ENCODE assay signal across 22 mouse cellular contexts in the genomic region with DNA sequence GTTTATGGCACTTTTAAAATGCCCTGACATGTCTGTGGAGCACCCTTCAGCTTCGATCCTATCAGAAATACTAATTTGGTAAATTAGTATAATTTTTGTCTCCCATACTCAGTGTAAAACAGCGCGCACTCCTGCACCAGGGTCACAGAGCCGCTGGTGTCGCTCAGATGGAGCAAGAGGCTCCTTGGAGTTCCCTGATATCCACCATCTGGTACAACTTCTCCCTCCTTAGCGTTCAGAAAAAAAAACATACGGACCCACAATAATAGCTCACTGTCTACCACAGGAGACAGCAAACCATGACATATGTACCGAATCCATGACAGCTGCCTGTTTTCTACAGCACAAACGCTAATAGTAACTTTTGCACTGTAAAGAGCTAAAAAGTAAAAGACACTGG. TPM values are rescaled to one million over a fixed set of nuclear protein-coding genes. Genes with fewer than 3 reads are reported as not detected.
A peak's percentile ranks its signal among the peaks of the same experiment; 100 is the strongest.
DNase-seq lines count a peak whose midpoint lies in the region; ATAC-seq and TF ChIP-seq lines count a peak whose summit lies in the region.
"Had no signal": no experiment of that assay in that cellular context is flagged by ENCODE, and none has a peak within 500 bp of the region (broad histone marks: within the 10 kb centered on the region; RNA-seq: fewer than 3 reads in every experiment).

No protein-coding gene starts in this region.

- H3K9me3 ChIP-seq in forebrain, embryonic 11.5 days (ENCODE audit: control insufficient read depth, low read length) = peaks cover 3% of the 10 kb centered on the region; the same call in 1 of the 2 replicates
- H3K9me3 ChIP-seq in forebrain, embryonic 10.5 days = peaks cover 4% of the 10 kb centered on the region; the same call in 1 of the 2 replicates
- H3K9me3 ChIP-seq in lung, embryonic 14.5 days (ENCODE audit: low read depth, low read length) = no peaks in the 10 kb centered on the region
- H3K9me3 ChIP-seq in CH12.LX (replicated peaks; ENCODE audit: low read length) = peaks cover 3% of the 10 kb centered on the region
- no peaks in the 10 kb centered on the region for H3K9me3 ChIP-seq in forebrain, embryonic 14.5 days (replicated peaks; ENCODE audit: control insufficient read depth, low read length)
- H3K9me3 ChIP-seq: embryonic facial prominence, embryonic 15.5 days; heart, embryonic 12.5 days; limb, embryonic 12.5 days; stomach, embryonic 15.5 days had no signal

- TF ChIP-seq CTCF in lung, embryonic 14.5 days (IDR thresholded peaks at IDR 0.05; ENCODE audit: low read depth) = no peak
- no peak for TF ChIP-seq CTCF in CH12.LX (conservative IDR thresholded peaks at IDR 0.05 in 1 of 2, IDR thresholded peaks at IDR 0.05 in 1 of 2; ENCODE audit: low read depth in 2 of 2, low read length in 2 of 2)

- in situ Hi-C loops in CH12.LX (cut with MboI; ENCODE audit: low pct_ligation_motif_present, low pct_unique_long_range_greater_than_20kb, low sequenced_read_pairs) = loop anchor here (25.0 kb wide), 1 partner anchor 418 kb away; no protein-coding TSS in a partner anchor

- no peak for TF ChIP-seq POLR2A in CH12.LX (IDR thresholded peaks at IDR 0.05; ENCODE audit: low read depth, low read length)

- dilution Hi-C loops in CH12.LX (cut with MboI; ENCODE audit: extremely low pct_ligation_motif_present, extremely low pct_unique_long_range_greater_than_20kb, low sequenced_read_pairs) = no loop called here

- no peak overlapping the region for H3K9ac ChIP-seq in forebrain, embryonic 11.5 days (ENCODE audit: low read length)
- H3K9ac ChIP-seq in lung, embryonic 14.5 days = no peak overlapping the region
- no peak overlapping the region for H3K9ac ChIP-seq in CH12.LX (ENCODE audit: insufficient read depth, low read depth)
- no peak overlapping the region for H3K9ac ChIP-seq in forebrain, embryonic 14.5 days (ENCODE audit: low read length)
- H3K9ac ChIP-seq: embryonic facial prominence, embryonic 15.5 days; heart, embryonic 12.5 days; hindbrain, embryonic 14.5 days; limb, embryonic 12.5 days; midbrain, embryonic 12.5 days; stomach, embryonic 15.5 days had no signal

- no peaks in the 10 kb centered on the region for H3K79me2 ChIP-seq in CH12.LX (replicated peaks; ENCODE audit: control insufficient read depth, extremely low read depth, insufficient read depth, poor library complexity, severe bottlenecking)

- ATAC-seq in forebrain, embryonic 11.5 days (replicated peaks; ENCODE audit: low FRiP score) = 0 out of 2 replicates have a peak, but pooled peaks have one; percentile 13
- peak; percentile 44; the same call in 1 of the 2 replicates for ATAC-seq in lung, embryonic 14.5 days (ENCODE audit: insufficient read depth)
- no peak for ATAC-seq in forebrain, embryonic 14.5 days

- no peak for TF ChIP-seq RAD21 in CH12.LX (IDR thresholded peaks at IDR 0.05; ENCODE audit: low read depth, low read length)

- no peak for DNase-seq in forebrain, embryonic 11.5 days (ENCODE audit: low spot score)
- DNase-seq in forebrain, embryonic 10.5 days (ENCODE audit: extremely low spot score, low spot score) = no peak
- no peak for DNase-seq in lung, embryonic 14.5 days
- DNase-seq in lung, postnatal 36 days = no peak
- no peak for DNase-seq in CH12.LX (ENCODE audit: extremely low read depth)
- DNase-seq in forebrain, embryonic 14.5 days (ENCODE audit: low spot score) = peak; percentile 13
- DNase-seq in urinary bladder, adult 2 months (ENCODE audit: low spot score) = no peak
- no peak for DNase-seq in testis, postnatal 14 days (ENCODE audit: low spot score)

- no peak overlapping the region for H3K4me3 ChIP-seq in forebrain, embryonic 11.5 days (ENCODE audit: low read depth, low read length)
- H3K4me3 ChIP-seq in forebrain, embryonic 10.5 days = no peak overlapping the region
- no peak overlapping the region for H3K4me3 ChIP-seq in lung, embryonic 14.5 days (ENCODE audit: low read depth, low read length)
- no peak overlapping the region for H3K4me3 ChIP-seq in CH12.LX (replicated peaks in 1 of 3; ENCODE audit: low read depth in 2 of 3, low read length in 2 of 3, poor library complexity in 1 of 3)
- no peak overlapping the region for H3K4me3 ChIP-seq in forebrain, embryonic 14.5 days (ENCODE audit: low read depth, low read length)
- H3K4me3 ChIP-seq: embryonic facial prominence, embryonic 10.5 days; embryonic facial prominence, embryonic 15.5 days; gastrocnemius, adult 2 months; heart, adult 2 months; heart, embryonic 12.5 days; limb, embryonic 12.5 days; megakaryocyte, embryonic 14.5 days; midbrain, embryonic 12.5 days; stomach, embryonic 15.5 days had no signal

- no peaks in the 10 kb centered on the region for H3K27me3 ChIP-seq in forebrain, embryonic 11.5 days (ENCODE audit: control insufficient read depth, insufficient read depth, low read length)
- no peaks in the 10 kb centered on the region; the same call in 1 of the 2 replicates for H3K27me3 ChIP-seq in forebrain, embryonic 10.5 days (ENCODE audit: poor library complexity, severe bottlenecking)
- H3K27me3 ChIP-seq in lung, embryonic 14.5 days (ENCODE audit: insufficient read depth, low read length) = no peaks in the 10 kb centered on the region
- H3K27me3 ChIP-seq in CH12.LX (replicated peaks) = no peaks in the 10 kb centered on the region
- H3K27me3 ChIP-seq in forebrain, embryonic 14.5 days (replicated peaks; ENCODE audit: control insufficient read depth, insufficient read depth, low read length) = no peaks in the 10 kb centered on the region
- H3K27me3 ChIP-seq: embryonic facial prominence, embryonic 15.5 days; heart, embryonic 12.5 days; limb, embryonic 12.5 days; megakaryocyte, embryonic 14.5 days; midbrain, embryonic 12.5 days; stomach, embryonic 15.5 days had no signal

- no peak overlapping the region for H3K27ac ChIP-seq in forebrain, embryonic 11.5 days (ENCODE audit: low read depth, low read length)
- H3K27ac ChIP-seq in forebrain, embryonic 10.5 days = no peak overlapping the region
- H3K27ac ChIP-seq in lung, embryonic 14.5 days (ENCODE audit: low read depth) = no peak overlapping the region
- no peak overlapping the region for H3K27ac ChIP-seq in CH12.LX (ENCODE audit: insufficient read depth, low read depth)
- no peak overlapping the region for H3K27ac ChIP-seq in forebrain, embryonic 14.5 days (ENCODE audit: low read depth, low read length)
- H3K27ac ChIP-seq: embryonic facial prominence, embryonic 10.5 days; embryonic facial prominence, embryonic 15.5 days; gastrocnemius, adult 2 months; heart, adult 2 months; hindbrain, embryonic 14.5 days; limb, embryonic 12.5 days; midbrain, embryonic 12.5 days; stomach, embryonic 15.5 days had no signal

- H3K36me3 ChIP-seq in forebrain, embryonic 11.5 days (ENCODE audit: control insufficient read depth, insufficient read depth, low read length) = no peaks in the 10 kb centered on the region
- no peaks in the 10 kb centered on the region for H3K36me3 ChIP-seq in forebrain, embryonic 10.5 days (replicated peaks)
- no peaks in the 10 kb centered on the region for H3K36me3 ChIP-seq in lung, embryonic 14.5 days (ENCODE audit: insufficient read depth)
- no peaks in the 10 kb centered on the region for H3K36me3 ChIP-seq in CH12.LX (replicated peaks in 1 of 2; ENCODE audit: control insufficient read depth in 1 of 2, insufficient read depth in 1 of 2, low read length in 1 of 2)
- H3K36me3 ChIP-seq in forebrain, embryonic 14.5 days (ENCODE audit: control insufficient read depth, insufficient read depth, low read length) = no peaks in the 10 kb centered on the region
- H3K36me3 ChIP-seq: embryonic facial prominence, embryonic 10.5 days; embryonic facial prominence, embryonic 15.5 days; heart, embryonic 12.5 days; limb, embryonic 12.5 days; midbrain, embryonic 12.5 days; stomach, embryonic 15.5 days had no signal

- H3K4me1 ChIP-seq in forebrain, embryonic 11.5 days (replicated peaks; ENCODE audit: control insufficient read depth, insufficient read depth, low read length) = no peaks in the 10 kb centered on the region
- 0 out of 2 replicates have a peak, but pooled peaks cover 5% of the 10 kb centered on the region for H3K4me1 ChIP-seq in forebrain, embryonic 10.5 days
- H3K4me1 ChIP-seq in lung, embryonic 14.5 days (ENCODE audit: insufficient read depth) = no peaks in the 10 kb centered on the region
- peaks cover 4 to 14% of the 10 kb centered on the region in 2 experiments; a peak in 3 of 4 replicates for H3K4me1 ChIP-seq in CH12.LX (ENCODE audit: control insufficient read depth in 1 of 2, insufficient read depth in 2 of 2)
- no peaks in the 10 kb centered on the region for H3K4me1 ChIP-seq in forebrain, embryonic 14.5 days (ENCODE audit: control insufficient read depth, insufficient read depth, low read length)
- H3K4me1 ChIP-seq: embryonic facial prominence, embryonic 10.5 days; embryonic facial prominence, embryonic 15.5 days; midbrain, embryonic 12.5 days; stomach, embryonic 15.5 days had no signal

- TF ChIP-seq EP300 in CH12.LX (IDR thresholded peaks at IDR 0.05; ENCODE audit: low read length) = no peak

- WGBS in forebrain, embryonic 11.5 days = 86% methylated on average over 9 of the region's 9 CpGs
- 88% methylated on average over 9 of the region's 9 CpGs for WGBS in forebrain, embryonic 10.5 days
- WGBS in lung, embryonic 14.5 days = 55% methylated on average over 9 of the region's 9 CpGs
- WGBS in forebrain, embryonic 14.5 days = 86% methylated on average over 9 of the region's 9 CpGs

- H3K4me2 ChIP-seq in forebrain, embryonic 11.5 days (ENCODE audit: low read depth, low read length, severe bottlenecking) = no peak overlapping the region
- no peak overlapping the region for H3K4me2 ChIP-seq in lung, embryonic 14.5 days
- peak overlapping the region; percentile 75 for H3K4me2 ChIP-seq in CH12.LX (ENCODE audit: insufficient read depth, low read depth, poor library complexity, severe bottlenecking)
- H3K4me2 ChIP-seq in forebrain, embryonic 14.5 days (ENCODE audit: low read length) = no peak overlapping the region
- H3K4me2 ChIP-seq: embryonic facial prominence, embryonic 15.5 days; heart, embryonic 12.5 days; hindbrain, embryonic 14.5 days; limb, embryonic 12.5 days; midbrain, embryonic 12.5 days; stomach, embryonic 15.5 days had no signal

RNA-seq across cellular contexts. Expression of a gene that starts 37.6 kb away (rescaled TPM):
- polyA plus RNA-seq in forebrain, embryonic 11.5 days (2014; fragmentation: Nextera tagmentation; extraction: Ambion mirVana) = 35.7 and 39.4 TPM in 2 replicates
- polyA plus RNA-seq in forebrain, embryonic 10.5 days (2016; fragmentation: Nextera tagmentation; extraction: Ambion mirVana) = 34.6 and 36.3 TPM in 2 replicates
- polyA plus RNA-seq in lung, embryonic 14.5 days (2014; fragmentation: Nextera tagmentation; extraction: Ambion mirVana) = 43.5 and 45.0 TPM in 2 replicates
- total RNA-seq in CH12.LX (2012; rRNA removed) (12.8 and 14.2 TPM in 2 replicates), CH12.LX (2014; rRNA removed) (13.5 and 14.8 TPM in 2 replicates)
- polyA plus RNA-seq in CH12.LX (2012; ENCODE audit: insufficient read length, low read depth) = 17.6 and 18.7 TPM in 2 replicates
- 42.6 and 45.2 TPM in 2 replicates for polyA plus RNA-seq in forebrain, embryonic 14.5 days (2014; fragmentation: Nextera tagmentation; extraction: Ambion mirVana)
- 122 and 125 TPM in 2 replicates for polyA plus RNA-seq in urinary bladder, adult 2 months (2012; rRNA removed)

RNA-seq across cellular contexts. Expression of a gene that starts 52.3 kb away (rescaled TPM):
- 3.4 and 3.8 TPM in 2 replicates for polyA plus RNA-seq in forebrain, embryonic 11.5 days (2014; fragmentation: Nextera tagmentation; extraction: Ambion mirVana)
- polyA plus RNA-seq in forebrain, embryonic 10.5 days (2016; fragmentation: Nextera tagmentation; extraction: Ambion mirVana) = 2.9 and 3.8 TPM in 2 replicates
- not detected in 2 replicates for polyA plus RNA-seq in lung, embryonic 14.5 days (2014; fragmentation: Nextera tagmentation; extraction: Ambion mirVana)
- total RNA-seq in CH12.LX (2012; rRNA removed) = not detected in 2 replicates
- total RNA-seq in CH12.LX (2014; rRNA removed) = not detected in 2 replicates
- not detected in 2 replicates for polyA plus RNA-seq in CH12.LX (2012; ENCODE audit: insufficient read length, low read depth)
- 4.3 and 4.8 TPM in 2 replicates for polyA plus RNA-seq in forebrain, embryonic 14.5 days (2014; fragmentation: Nextera tagmentation; extraction: Ambion mirVana)
- 2.0 and 2.2 TPM in 2 replicates for polyA plus RNA-seq in urinary bladder, adult 2 months (2012; rRNA removed)
- total RNA-seq: monocyte, adult 5-6 weeks; neutrophil, adult 5-6 weeks had no signal
- polyA plus RNA-seq: C2C12; liver, adult 2 months had no signal
